Mouse (Mus musculus) brain, embryonic 14.5 days (tissue): ENCODE data around the gene Gpr142.

Source experiments
- CTCF ChIP-seq: fragments of 200-500 bp; IDR thresholded peaks from 2 replicates; pipeline ENCODE4 v1.5.1; 2012; ENCODE audit warnings: inconsistent platforms, mild to moderate bottlenecking, moderate library complexity, borderline replicate concordance; ENCODE audit not compliant: insufficient read depth, insufficient read length; ENCODE audit errors: extremely low read depth
- POLR2A ChIP-seq: fragments of 200-500 bp; IDR thresholded peaks from 2 replicates; pipeline ENCODE4 v1.6.1; 2012; ENCODE audit warnings: mild to moderate bottlenecking, inconsistent platforms, borderline replicate concordance; ENCODE audit not compliant: poor library complexity, insufficient read depth, insufficient read length, severe bottlenecking; ENCODE audit errors: extremely low read depth

DNA sequence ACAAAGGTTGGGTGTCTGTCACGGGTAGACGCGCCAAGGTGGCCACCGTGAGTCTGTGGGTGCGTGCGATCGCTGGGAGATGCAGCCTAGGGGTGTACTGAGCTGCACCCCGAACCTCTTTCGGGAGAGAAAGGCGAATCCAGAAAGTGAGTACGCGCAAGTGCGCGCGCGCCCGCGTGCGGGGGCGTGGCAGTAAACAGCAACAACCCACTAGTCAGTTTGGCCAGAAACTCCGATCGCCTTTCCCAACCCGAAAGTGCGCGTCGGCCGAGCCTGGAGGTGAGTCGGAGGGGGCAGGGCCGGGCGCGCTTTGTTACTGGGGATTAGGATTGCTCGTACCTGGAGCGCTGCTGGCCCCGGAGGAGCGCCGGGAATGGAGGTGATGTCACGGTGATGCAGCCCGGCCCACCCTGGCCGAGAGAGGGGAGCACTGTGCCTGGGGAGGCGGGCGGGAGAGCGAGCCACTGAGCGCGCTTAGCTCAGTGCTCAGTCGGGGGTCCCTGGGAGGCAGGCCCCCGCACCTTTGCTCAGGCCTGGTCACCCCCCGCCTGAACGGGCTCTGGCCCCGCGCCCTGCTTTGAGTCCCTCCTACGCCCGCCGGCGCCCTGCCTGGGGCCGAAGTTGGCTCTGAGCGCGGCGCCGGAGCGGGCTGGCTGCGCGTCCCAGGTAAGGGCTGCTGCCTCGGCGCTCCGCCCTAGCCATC is 53.0 kb downstream of the Gpr142 start:
- TF ChIP-seq CTCF (no peak), POLR2A (no peak)
